Mouse (Mus musculus) heart, embryonic 15.5 days (tissue): ENCODE measurements around the gene Bach1. TPM values are rescaled to one million over a fixed set of nuclear protein-coding genes. Genes with fewer than 3 reads are reported as not detected.

ENCODE experiments used
- ATAC-seq: fragments of 200-750 bp; cut with Nextera tagmentation; replicated peaks from 2 replicates; pipeline ENCODE4 v1.8.0; 2017; ENCODE audit warnings: low read depth, moderate TSS enrichment; ENCODE audit not compliant: insufficient number of reproducible peaks, insufficient read depth, low FRiP score
- H3K27ac ChIP-seq: fragments of 300-500 bp; sonication (generic); 2 replicates; pipeline ENCODE4 v1.5.1; 2015; ENCODE audit warnings: mild to moderate bottlenecking, inconsistent platforms
- H3K27me3 ChIP-seq: fragments of 300-500 bp; sonication (generic); 2 replicates; pipeline ENCODE4 v1.6.1; 2015; ENCODE audit warnings: inconsistent platforms
- H3K36me3 ChIP-seq: fragments of 300-500 bp; sonication (generic); 2 replicates; pipeline ENCODE4 v1.6.1; 2015; ENCODE audit warnings: mild to moderate bottlenecking, inconsistent platforms
- H3K4me1 ChIP-seq: fragments of 300-500 bp; sonication (generic); replicated peaks from 2 replicates; pipeline ENCODE4 v1.6.1; 2015; ENCODE audit warnings: inconsistent platforms
- H3K4me2 ChIP-seq: fragments of 300-500 bp; sonication (generic); 2 replicates; pipeline ENCODE4 v1.6.1; 2015; ENCODE audit warnings: inconsistent platforms, mild to moderate bottlenecking, moderate library complexity
- H3K4me3 ChIP-seq: fragments of 300-500 bp; sonication (generic); 2 replicates; pipeline ENCODE4 v1.5.1; 2015; ENCODE audit warnings: mild to moderate bottlenecking, inconsistent platforms
- H3K9ac ChIP-seq: fragments of 300-500 bp; sonication (generic); 2 replicates; pipeline ENCODE4 v1.6.1; 2015; ENCODE audit warnings: mild to moderate bottlenecking, inconsistent platforms
- H3K9me3 ChIP-seq: fragments of 300-500 bp; sonication (generic); replicated peaks from 2 replicates; pipeline ENCODE4 v1.6.1; 2016; ENCODE audit warnings: inconsistent platforms
- WGBS: fragments of 180-500 bp; shearing (Covaris S2); methylation state at CpG from one replicate; pipeline ENCODE4 v1.1.7; 2015; ENCODE audit warnings: mixed read lengths; 5-methylcytosine and 5-hydroxymethylcytosine counted together
- polyA plus RNA-seq: library from polyadenylated mRNA; unstranded; fragments of >200 nt; fragmentation: Nextera tagmentation; extraction: Ambion mirVana; gene quantifications from 2 replicates; pipeline ENCODE4 v1.2.1, GENCODE M21; 2015

The Bach1 gene
- polyA plus RNA-seq, 1 experiment from 2014 or later, result 8.1 TPM

DNA sequence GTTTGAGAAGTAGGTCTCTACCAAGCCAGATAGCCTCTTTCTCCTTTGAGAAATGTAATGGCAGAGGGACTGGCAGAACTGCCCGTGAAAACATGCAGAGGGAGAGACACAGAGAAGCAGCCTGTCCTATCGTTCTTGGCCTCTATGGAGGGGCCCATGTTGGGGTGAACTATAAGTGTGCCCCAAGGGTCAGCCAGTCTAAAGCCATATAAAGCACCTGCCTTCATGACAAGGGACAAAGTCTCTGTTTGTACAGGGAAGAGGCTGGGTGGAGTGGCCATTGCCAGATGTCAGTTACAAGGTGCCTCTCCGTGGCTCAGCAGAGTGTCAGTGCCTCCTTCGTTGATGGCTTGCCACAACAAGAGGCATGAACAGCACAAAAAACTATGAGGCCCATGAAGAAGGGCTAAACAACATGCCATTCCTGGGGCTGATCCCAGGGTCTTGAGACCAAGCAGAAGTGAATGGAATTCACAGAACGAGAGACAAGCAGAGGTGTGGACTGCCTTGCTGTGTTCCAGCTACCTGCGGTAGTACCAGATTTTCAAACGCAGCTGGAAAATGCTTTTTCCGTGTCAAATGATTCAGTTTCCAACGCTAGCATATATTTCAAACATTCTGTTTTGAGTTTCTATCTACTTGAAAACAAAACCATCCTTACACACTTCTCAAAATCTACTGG, 42.4 kb downstream of the Bach1 start:
- WGBS, result 79% methylated on average over 9 of the region's 9 CpGs

DNA sequence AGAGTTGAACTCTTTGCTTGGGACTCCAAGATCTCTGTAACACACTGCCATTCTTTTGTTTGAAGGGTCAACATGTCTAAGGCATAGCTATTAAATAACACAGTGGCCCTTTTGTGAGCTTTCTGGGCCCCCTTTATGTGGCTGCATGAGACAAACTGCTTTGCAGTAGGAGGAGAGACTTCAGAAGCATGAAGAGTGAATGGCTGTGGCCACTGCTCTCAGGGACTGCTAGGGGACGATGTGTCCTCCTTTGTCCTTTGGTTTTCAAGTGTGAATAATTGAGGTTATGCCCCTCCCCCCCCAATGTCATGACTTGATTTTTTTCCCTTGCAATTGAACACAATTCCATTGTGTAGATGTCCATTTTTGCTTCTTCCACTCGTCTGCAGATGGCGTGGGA, 44.9 kb downstream of the Bach1 start:
- ATAC-seq, result no peak

More for the DNA sequence above, 42.4 kb downstream of the Bach1 start:
- ATAC-seq, result no peak
- no peaks in the 10 kb centered on the region for H3K9me3 ChIP-seq
- H3K27me3 ChIP-seq, result no peaks in the 10 kb centered on the region
- no peaks in the 10 kb centered on the region for H3K36me3 ChIP-seq
- H3K4me2 ChIP-seq, result no peak overlapping the region
- no peak overlapping the region for H3K4me3 ChIP-seq
- no peak overlapping the region for H3K27ac ChIP-seq
- no peaks in the 10 kb centered on the region; the same call in 1 of the 2 replicates for H3K4me1 ChIP-seq
- H3K9ac ChIP-seq, result no peak overlapping the region

DNA sequence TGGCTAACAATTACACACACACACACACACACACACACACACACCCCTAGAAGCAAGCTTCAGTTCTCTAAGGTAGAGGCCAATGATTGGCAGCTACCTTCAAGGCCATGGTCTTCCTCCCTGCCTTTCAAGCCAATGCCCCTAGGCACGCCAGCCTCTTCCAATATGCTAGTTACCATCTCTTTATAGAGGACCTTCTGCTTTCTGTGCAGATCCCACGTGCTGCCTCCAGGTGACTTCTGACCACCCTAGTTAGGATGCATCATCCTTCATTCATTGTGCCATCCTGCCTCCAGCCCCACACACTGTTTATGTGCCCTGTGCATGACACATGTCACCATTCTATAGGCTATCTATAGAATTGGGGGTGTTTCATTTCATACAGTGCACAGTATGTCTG, 45.6 kb downstream of the Bach1 start:
- Histone ChIP-seq H3K27me3 (no peaks in the 10 kb centered on the region), H3K27ac (no peak overlapping the region), H3K4me1 (no peaks in the 10 kb centered on the region), H3K9me3 (no peaks in the 10 kb centered on the region), H3K4me2 (no peak overlapping the region), H3K4me3 (no peak overlapping the region), H3K36me3 (no peaks in the 10 kb centered on the region), H3K9ac (no peak overlapping the region)
- no peak for ATAC-seq
- 73% methylated on average over 2 of the region's 2 CpGs for WGBS

More for the DNA sequence above, 44.9 kb downstream of the Bach1 start:
- Histone ChIP-seq H3K9ac (no peak overlapping the region), H3K4me2 (no peak overlapping the region), H3K27me3 (no peaks in the 10 kb centered on the region), H3K4me3 (no peak overlapping the region), H3K36me3 (no peaks in the 10 kb centered on the region), H3K27ac (no peak overlapping the region), H3K4me1 (no peaks in the 10 kb centered on the region), H3K9me3 (no peaks in the 10 kb centered on the region)
- 73% methylated on average over 3 of the region's 3 CpGs for WGBS

DNA sequence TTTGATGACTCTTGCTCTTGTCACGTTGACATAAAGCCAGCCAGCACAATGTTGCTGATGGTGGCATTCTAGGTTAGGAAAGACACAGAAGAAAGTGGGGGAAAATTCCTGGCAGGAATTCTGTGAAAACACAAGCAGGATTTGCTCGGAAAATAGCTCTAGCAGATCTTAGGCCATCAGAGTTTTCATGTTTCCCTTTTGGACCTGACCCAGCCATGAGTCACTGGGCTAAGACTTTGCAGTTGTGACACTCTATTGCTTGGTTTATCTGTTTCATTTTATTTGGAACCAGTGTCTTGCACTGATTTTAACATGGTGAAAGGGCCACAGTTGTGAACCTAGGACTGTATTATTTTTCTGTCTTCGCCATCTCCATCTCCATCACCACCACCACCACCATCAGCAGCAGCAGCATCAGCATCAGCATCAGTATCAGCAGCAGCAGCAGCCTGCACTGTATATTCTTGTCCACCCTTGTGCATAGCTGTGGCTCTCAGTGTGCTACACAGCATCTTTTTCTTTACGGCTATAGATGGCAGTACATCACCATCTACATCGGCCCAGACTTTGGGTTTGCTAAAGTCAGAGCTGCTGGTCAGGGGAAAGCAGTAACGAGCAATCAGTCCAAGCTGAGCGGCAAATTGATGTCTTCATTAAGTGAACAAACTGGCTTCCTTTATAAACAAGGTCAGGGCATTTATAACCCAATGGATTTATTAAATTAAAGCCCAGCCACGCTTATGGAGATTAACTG, 46.6 kb downstream of the Bach1 start:
- WGBS, result 72% methylated on average over 8 of the region's 8 CpGs
- Histone ChIP-seq H3K27ac (no peak overlapping the region), H3K36me3 (no peaks in the 10 kb centered on the region), H3K9me3 (no peaks in the 10 kb centered on the region), H3K4me3 (no peak overlapping the region), H3K9ac (no peak overlapping the region), H3K4me2 (no peak overlapping the region), H3K4me1 (no peaks in the 10 kb centered on the region), H3K27me3 (no peaks in the 10 kb centered on the region)
- ATAC-seq, result no peak

DNA sequence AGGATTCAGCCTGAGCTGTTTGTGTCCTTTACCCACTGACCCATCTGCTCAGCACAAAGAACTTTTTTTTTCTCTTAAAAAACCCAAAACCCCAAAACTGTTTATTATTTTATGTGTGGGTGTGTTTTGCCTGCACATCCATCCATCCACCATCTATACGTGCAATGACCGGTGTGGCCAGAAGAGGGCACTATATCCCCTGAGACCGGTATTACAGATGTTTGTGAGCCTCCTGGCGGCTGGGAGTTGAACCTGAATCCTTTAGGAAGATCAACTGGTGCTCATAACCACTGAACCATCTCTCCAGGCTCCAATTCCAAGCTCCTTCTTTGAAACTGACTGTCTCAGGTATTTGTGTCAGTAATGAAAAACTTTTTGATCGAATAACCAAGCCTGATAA, 48.0 kb downstream of the Bach1 start:
- Histone ChIP-seq H3K4me1 (no peaks in the 10 kb centered on the region), H3K4me2 (no peak overlapping the region), H3K4me3 (no peak overlapping the region), H3K27ac (no peak overlapping the region), H3K36me3 (no peaks in the 10 kb centered on the region), H3K9ac (no peak overlapping the region), H3K27me3 (no peaks in the 10 kb centered on the region), H3K9me3 (no peaks in the 10 kb centered on the region)
- ATAC-seq, result no peak
- WGBS, result 17% methylated on average over 5 of the region's 5 CpGs

DNA sequence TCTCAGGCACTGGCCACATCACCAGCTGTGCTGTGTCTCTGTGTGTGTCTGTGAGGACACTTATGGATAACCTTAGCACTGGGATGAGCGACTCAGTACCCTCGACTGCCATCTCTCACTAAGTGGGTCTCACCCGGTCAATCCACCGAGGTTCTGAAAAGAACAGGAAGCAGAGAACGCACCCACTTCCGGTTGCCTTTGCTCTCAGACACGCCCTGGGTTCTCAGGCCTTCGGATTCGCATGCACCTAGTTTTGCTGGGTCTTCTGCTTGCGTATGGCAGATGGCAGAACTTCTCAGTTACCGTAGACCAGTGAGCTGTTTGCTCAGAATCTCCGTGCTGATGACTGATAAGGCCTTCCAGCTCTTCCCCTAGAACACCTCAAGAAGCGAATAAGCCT, 52.5 kb downstream of the Bach1 start:
- Histone ChIP-seq H3K4me2 (no peak overlapping the region), H3K9ac (no peak overlapping the region), H3K9me3 (no peaks in the 10 kb centered on the region), H3K27me3 (no peaks in the 10 kb centered on the region), H3K27ac (no peak overlapping the region), H3K4me1 (no peaks in the 10 kb centered on the region), H3K36me3 (no peaks in the 10 kb centered on the region), H3K4me3 (no peak overlapping the region)
- no peak for ATAC-seq
- 82% methylated on average over 13 of the region's 13 CpGs for WGBS

DNA sequence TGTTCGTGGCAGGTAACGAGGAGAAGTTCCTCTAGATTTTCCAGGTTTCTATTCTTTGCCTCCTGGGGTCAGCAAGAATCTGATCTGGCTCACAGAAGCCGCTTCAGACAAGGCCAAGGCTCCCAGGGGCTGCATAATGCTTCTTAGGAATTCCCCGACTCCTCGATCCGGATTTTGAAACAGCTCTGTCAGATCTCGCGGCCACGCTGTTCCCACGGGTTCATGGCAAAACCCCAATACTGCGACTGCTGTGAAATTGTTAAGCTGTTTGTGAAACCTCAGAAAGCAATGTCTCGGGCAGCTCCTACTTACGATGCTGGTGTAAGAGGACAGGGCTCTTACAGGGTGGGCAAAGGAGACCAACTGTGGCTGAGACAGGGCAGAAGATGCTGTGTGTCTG, 53.7 kb downstream of the Bach1 start:
- no peaks in the 10 kb centered on the region for H3K4me1 ChIP-seq
- no peaks in the 10 kb centered on the region for H3K9me3 ChIP-seq
- no peak overlapping the region for H3K4me3 ChIP-seq
- ATAC-seq, result no peak
- H3K9ac ChIP-seq, result no peak overlapping the region
- no peaks in the 10 kb centered on the region for H3K36me3 ChIP-seq
- no peak overlapping the region for H3K27ac ChIP-seq
- H3K4me2 ChIP-seq, result no peak overlapping the region
- H3K27me3 ChIP-seq, result no peaks in the 10 kb centered on the region
- 61% methylated on average over 13 of the region's 13 CpGs for WGBS

DNA sequence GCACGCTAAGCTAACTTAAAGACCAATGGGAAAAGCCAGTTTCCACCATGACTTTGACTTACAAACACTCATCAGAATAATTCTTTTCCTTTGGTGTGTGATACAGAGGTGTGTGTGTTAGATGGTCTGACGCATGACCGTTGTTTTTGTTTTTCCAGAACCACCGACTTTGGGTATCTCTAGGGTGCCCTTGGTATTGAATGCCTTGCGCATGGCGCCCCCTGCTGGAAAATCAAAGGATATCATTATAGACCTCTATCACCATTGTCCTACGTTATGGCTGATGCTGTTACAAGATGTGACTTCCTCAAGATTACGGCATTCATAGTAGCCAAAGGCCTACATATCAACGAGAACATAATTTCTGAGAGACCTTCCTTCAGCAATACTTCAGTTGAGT, 56.1 kb downstream of the Bach1 start:
- no peaks in the 10 kb centered on the region for H3K27me3 ChIP-seq
- 51% methylated on average over 9 of the region's 9 CpGs for WGBS
- H3K9ac ChIP-seq, result no peak overlapping the region
- no peak overlapping the region for H3K27ac ChIP-seq
- H3K4me2 ChIP-seq, result no peak overlapping the region
- H3K4me3 ChIP-seq, result no peak overlapping the region
- H3K4me1 ChIP-seq, result no peaks in the 10 kb centered on the region
- H3K9me3 ChIP-seq, result no peaks in the 10 kb centered on the region
- H3K36me3 ChIP-seq, result no peaks in the 10 kb centered on the region
- 0 out of 2 replicates have a peak, but pooled peaks have one; percentile 14 for ATAC-seq

DNA sequence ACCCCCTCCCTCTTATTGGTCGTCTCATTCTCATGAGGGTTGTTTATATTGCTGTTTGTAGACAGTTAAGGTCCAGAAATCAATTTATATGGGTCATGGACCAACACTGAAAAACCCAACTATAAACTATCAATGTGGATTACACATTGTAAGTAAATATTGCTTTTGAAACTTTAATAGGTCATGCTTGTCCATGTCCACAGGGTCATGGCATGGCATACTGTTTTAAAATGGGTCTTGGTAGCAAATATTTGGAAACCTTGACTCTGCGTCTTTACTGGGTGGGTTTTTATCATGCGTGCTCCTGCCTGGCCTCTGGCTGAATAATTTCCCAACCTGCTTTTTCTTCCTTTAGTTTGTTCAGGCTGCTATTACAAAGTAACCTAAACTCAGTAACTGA, 57.2 kb downstream of the Bach1 start:
- Histone ChIP-seq H3K36me3 (no peaks in the 10 kb centered on the region), H3K27ac (no peak overlapping the region), H3K4me3 (no peak overlapping the region), H3K27me3 (no peaks in the 10 kb centered on the region), H3K4me2 (no peak overlapping the region), H3K4me1 (no peaks in the 10 kb centered on the region), H3K9me3 (no peaks in the 10 kb centered on the region), H3K9ac (no peak overlapping the region)
- 68% methylated on average over 3 of the region's 3 CpGs for WGBS
- no peak for ATAC-seq

DNA sequence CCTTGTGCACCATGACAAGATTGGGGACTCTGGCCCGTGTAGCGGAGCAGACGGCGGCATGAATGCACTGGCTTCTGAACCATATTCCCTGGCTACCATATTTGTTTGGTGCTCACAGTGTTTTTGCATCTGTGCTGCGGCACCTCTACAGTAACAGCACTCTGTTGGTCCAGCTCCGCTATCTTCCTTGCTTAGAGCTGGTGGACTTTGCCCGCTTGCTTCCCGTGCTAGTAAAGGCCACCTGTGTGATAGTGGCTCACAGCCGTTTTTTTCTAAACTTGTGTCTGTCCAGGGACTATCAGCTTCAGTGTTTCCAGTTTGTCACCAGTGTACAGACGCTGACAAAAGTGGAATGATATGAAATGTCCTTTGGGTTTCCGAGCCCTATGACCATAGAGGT, 59.3 kb downstream of the Bach1 start:
- H3K27ac ChIP-seq, result no peak overlapping the region
- 89% methylated on average over 11 of the region's 11 CpGs for WGBS
- H3K4me3 ChIP-seq, result no peak overlapping the region
- no peak overlapping the region for H3K4me2 ChIP-seq
- no peaks in the 10 kb centered on the region for H3K27me3 ChIP-seq
- ATAC-seq, result no peak
- H3K36me3 ChIP-seq, result no peaks in the 10 kb centered on the region
- no peaks in the 10 kb centered on the region for H3K9me3 ChIP-seq
- no peaks in the 10 kb centered on the region for H3K4me1 ChIP-seq
- no peak overlapping the region for H3K9ac ChIP-seq

DNA sequence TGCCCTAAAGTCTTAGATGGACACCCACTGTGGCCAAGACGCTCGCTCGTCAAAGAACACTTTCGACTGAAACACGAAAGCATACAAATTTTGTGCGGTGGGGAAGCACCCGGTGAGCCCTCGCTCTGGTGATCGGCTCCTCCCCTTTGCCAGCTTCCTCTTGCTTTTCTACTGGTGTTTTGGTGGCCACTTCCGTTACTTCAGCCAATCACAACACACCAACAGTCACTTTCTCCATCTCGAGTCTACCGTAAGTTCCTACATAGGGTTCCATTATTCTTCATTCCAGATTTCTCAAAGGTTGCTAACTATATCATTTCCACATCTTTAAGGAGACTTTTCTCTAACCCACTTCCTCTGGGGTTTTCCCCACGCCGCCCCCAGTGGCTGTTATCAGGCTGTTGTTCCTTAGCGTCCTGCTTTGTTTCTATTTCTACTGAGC, 65.9 kb downstream of the Bach1 start:
- no peak for ATAC-seq
- H3K4me3 ChIP-seq, result no peak overlapping the region
- WGBS, result 87% methylated on average over 15 of the region's 15 CpGs

DNA sequence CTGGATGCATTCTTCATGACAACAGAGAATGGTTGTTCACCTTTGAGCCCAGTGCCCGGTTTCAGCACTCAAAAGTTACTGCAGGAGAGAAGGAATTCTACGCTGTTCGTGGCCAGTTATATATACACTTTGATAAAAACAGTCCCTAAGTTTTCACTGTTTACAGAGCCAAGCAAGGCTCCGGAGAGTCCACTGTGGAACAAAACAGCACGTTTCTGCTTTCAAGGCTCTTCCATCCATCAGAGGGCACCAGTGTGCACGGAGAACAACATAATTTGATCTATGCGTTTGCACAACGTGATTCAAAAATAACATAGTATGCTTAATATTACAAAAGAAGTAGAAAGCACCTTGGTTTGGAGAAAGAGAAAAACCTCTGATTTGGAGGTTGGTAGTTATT, 67.2 kb downstream of the Bach1 start:
- no peaks in the 10 kb centered on the region for H3K4me1 ChIP-seq
- H3K4me3 ChIP-seq, result no peak overlapping the region
- ATAC-seq, result no peak
- H3K27ac ChIP-seq, result no peak overlapping the region
- H3K9ac ChIP-seq, result no peak overlapping the region
- H3K9me3 ChIP-seq, result no peaks in the 10 kb centered on the region
- no peak overlapping the region for H3K4me2 ChIP-seq
- H3K36me3 ChIP-seq, result no peaks in the 10 kb centered on the region
- WGBS, result 51% methylated on average over 8 of the region's 8 CpGs
- H3K27me3 ChIP-seq, result no peaks in the 10 kb centered on the region

More for the DNA sequence above, 65.9 kb downstream of the Bach1 start:
- H3K27me3 ChIP-seq, result no peaks in the 10 kb centered on the region
- no peak overlapping the region for H3K27ac ChIP-seq
- H3K4me1 ChIP-seq, result no peaks in the 10 kb centered on the region
- no peak overlapping the region for H3K4me2 ChIP-seq
- H3K36me3 ChIP-seq, result no peaks in the 10 kb centered on the region
- no peak overlapping the region for H3K9ac ChIP-seq
- no peaks in the 10 kb centered on the region for H3K9me3 ChIP-seq
